Mouse (Mus musculus): Measurements from ENCODE around the gene Abca7.

Gene Abca7

GRCm38 (mm10) chr10:79995636-79996035 is 658 bp upstream of the Abca7 start:
- no peak for DNase-seq

GRCm38 (mm10) chr10:79997034-79997760 is 903 bp downstream of the Abca7 start:
- peak in 1 of 2 experiments; percentile 75 for DNase-seq

- no peak for DNase-seq
Measured at GRCm38 (mm10) chr10:79997819-79998218, 1.5 kb downstream of the Abca7 start.

- DNase-seq, result no peak
Measured at GRCm38 (mm10) chr10:80001945-80002344, 5.7 kb downstream of the Abca7 start.

- DNase-seq, result no peak
Measured at GRCm38 (mm10) chr10:80002829-80003228, 6.5 kb downstream of the Abca7 start.

GRCm38 (mm10) chr10:80003374-80004232 is 7.3 kb downstream of the Abca7 start:
- DNase-seq, result peak in 1 of 2 experiments; percentile 65

- DNase-seq, result no peak
Measured at GRCm38 (mm10) chr10:80004233-80004705, 8.0 kb downstream of the Abca7 start.

- no peak for DNase-seq
Measured at GRCm38 (mm10) chr10:80011740-80012139, 15.4 kb downstream of the Abca7 start.

- DNase-seq, result no peak
Measured at GRCm38 (mm10) chr10:80013609-80014008, 17.3 kb downstream of the Abca7 start.

- peak in 1 of 2 experiments; percentile 47 for DNase-seq
Measured at GRCm38 (mm10) chr10:80014484-80015290, 18.4 kb downstream of the Abca7 start.

GRCm38 (mm10) chr10:80015583-80015982 is 19.3 kb downstream of the Abca7 start:
- DNase-seq, result no peak

GRCm38 (mm10) chr10:80016511-80016910 is 20.2 kb downstream of the Abca7 start, which contains the start of gene Arhgap45:
Gene Arhgap45 (plus strand): TSS chr10:80016653.
- DNase-seq, result no peak

- no peak for DNase-seq
Measured at GRCm38 (mm10) chr10:80016931-80017330, 20.6 kb downstream of the Abca7 start.

- DNase-seq, result peak in 1 of 2 experiments; percentile 49
Measured at GRCm38 (mm10) chr10:80017361-80017760, 21.1 kb downstream of the Abca7 start.

- no peak for DNase-seq
Measured at GRCm38 (mm10) chr10:80017771-80018170, 21.5 kb downstream of the Abca7 start.

GRCm38 (mm10) chr10:80018739-80019297 is 22.5 kb downstream of the Abca7 start:
- DNase-seq, result peak; percentile 40 to 48

GRCm38 (mm10) chr10:80019471-80020131 is 23.3 kb downstream of the Abca7 start:
- no peak for DNase-seq

GRCm38 (mm10) chr10:80020191-80020590 is 23.9 kb downstream of the Abca7 start:
- no peak for DNase-seq

- no peak for DNase-seq
Measured at GRCm38 (mm10) chr10:80020603-80021319, 24.5 kb downstream of the Abca7 start.

- DNase-seq, result no peak
Measured at GRCm38 (mm10) chr10:80021320-80021641, 25.0 kb downstream of the Abca7 start.

GRCm38 (mm10) chr10:80022164-80022563 is 25.9 kb downstream of the Abca7 start:
- no peak for DNase-seq
